Mouse (Mus musculus) MEL (cell line): ENCODE data around the gene Cmklr1.

ENCODE experiments used
- CTCF ChIP-seq, 3 experiments: IDR thresholded peaks in 2 of 3; conservative IDR thresholded peaks in 1 of 3; 2 replicates each; pipeline ENCODE4 v1.5.1; 2011 to 2012; ENCODE audit warnings: low read length in 3 of 3, low read depth in 2 of 3, mild to moderate bottlenecking in 2 of 3, improper control_type of control experiment in 1 of 3, inconsistent platforms in 1 of 3, mixed read lengths in 1 of 3, moderate library complexity in 1 of 3; ENCODE audit not compliant: control insufficient read depth in 1 of 3, insufficient read depth in 1 of 3, poor library complexity in 1 of 3, severe bottlenecking in 1 of 3
- E2F4 ChIP-seq: IDR thresholded peaks from 2 replicates; pipeline ENCODE4 v1.6.1; 2011; ENCODE audit warnings: low read depth, low read length, improper control_type of control experiment, borderline replicate concordance
- TCF12 ChIP-seq: IDR thresholded peaks from 2 replicates; pipeline ENCODE4 v1.6.1; 2014; ENCODE audit warnings: low read depth, mild to moderate bottlenecking, inconsistent platforms, low read length, improper control_type of control experiment, moderate library complexity

- TF ChIP-seq CTCF (IDR thresholded peaks at IDR 0.05 in 2 of 3, conservative IDR thresholded peaks at IDR 0.05 in 1 of 3; ENCODE audit: control insufficient read depth in 1 of 3, insufficient read depth in 1 of 3, low read depth in 2 of 3, low read length in 3 of 3, poor library complexity in 1 of 3, severe bottlenecking in 1 of 3): no peak
- TF ChIP-seq TCF12: no peak
- TF ChIP-seq E2F4: no peak
Observed at GRCm38 (mm10) chr5:113626352-113626751, 23.9 kb downstream of the Cmklr1 start.
